Mouse (Mus musculus): ENCODE results near the gene Snrpa.

Snrpa gene

DNA sequence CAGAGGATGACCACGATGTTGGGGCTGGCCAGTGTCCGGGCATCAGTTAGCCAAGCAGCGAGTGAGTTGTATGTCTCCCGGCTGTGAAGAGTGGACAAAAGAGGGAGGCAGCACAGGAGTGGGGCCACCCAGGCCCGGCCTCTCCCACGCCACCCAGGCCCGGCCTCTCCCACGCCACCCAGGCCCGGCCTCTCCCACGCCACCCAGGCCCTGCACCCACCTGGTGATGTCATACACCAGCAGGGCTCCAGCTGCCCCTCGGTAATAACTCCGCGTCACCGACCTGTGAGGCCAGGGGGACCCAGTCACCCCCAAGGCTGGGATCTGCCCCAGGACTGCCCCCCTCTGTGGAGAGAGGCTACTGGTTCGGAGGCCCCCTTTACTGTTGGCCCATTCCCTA is 21.6 kb downstream of the Snrpa start:
- in situ Hi-C loops (cut with MboI; ENCODE audit: low pct_unique_long_range_greater_than_20kb in 1 of 2, low sequenced_read_pairs in 2 of 2, unreplicated experiment in 1 of 2): no loop called here

DNA sequence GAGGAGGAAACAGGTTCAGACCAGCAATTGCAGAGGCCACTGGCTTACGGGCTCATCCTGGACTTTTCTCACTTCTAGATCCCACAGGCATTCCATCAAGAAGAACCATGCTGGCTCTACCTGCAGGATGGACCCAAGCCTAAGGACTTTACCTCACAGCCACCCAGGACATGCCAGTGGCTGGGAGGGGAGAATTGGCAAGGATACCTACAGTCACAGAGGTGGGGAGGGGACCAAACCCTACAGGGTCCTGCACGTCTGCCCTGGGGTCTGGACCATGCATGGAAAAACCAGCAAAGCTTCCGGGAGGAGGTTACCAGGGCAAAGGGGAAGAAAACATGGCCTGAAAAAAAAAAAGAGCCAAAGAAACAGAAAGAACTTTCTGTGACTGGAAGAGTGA is 25.1 kb downstream of the Snrpa start:
- in situ Hi-C loops (cut with MboI; ENCODE audit: low pct_unique_long_range_greater_than_20kb in 1 of 2, low sequenced_read_pairs in 2 of 2, unreplicated experiment in 1 of 2): no loop called here

DNA sequence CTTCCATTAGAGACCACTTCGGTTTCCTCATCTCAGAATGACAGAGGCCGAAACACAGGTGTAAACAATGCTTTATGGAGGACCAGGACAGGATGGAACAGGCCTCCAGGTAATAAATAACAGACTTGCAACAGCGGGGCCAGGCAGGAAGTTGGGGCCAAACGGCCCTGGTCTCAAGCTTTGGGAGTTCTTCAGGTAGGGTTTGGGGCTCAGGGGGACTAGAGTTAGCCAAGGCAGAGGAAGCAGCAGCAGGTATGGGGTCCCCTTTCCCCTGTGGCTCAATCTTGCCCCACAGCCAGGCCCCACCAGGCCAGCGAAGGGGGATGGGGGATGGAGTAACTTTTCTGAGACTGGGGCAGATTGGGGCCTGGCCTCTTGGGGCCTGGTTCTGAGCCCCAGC is 27.7 kb downstream of the Snrpa start:
- in situ Hi-C loops (cut with MboI; ENCODE audit: low pct_unique_long_range_greater_than_20kb in 1 of 2, low sequenced_read_pairs in 2 of 2, unreplicated experiment in 1 of 2): no loop called here

DNA sequence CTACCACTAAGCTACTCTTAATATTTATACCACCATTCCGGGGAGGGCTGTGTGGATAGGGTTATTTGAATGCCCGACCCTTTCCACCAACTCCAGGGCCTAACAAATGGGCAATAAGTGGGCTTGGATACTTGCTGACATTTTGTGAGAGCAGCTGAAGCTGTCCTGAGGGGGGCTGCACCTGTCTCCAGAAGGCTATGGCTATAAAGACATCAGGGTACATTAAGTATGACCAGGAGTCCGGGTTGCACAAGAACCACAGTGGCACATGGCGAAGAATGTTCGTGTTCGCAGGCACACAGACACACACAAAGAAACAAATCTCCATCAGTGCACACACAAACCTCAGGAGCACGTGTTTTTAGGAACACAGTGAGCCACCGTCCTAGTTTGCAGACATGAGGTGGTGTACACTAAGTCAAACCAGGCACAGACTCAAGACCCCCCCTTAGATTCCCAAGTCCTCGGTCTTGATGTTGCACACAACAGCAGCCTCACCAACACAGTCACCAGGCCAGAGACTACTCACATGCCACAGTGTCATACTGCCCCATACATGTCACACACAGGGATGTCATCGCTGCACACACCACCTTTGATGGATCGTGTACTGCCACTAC is 28.5 kb downstream of the Snrpa start:
- in situ Hi-C loops (cut with MboI; ENCODE audit: low pct_unique_long_range_greater_than_20kb in 1 of 2, low sequenced_read_pairs in 2 of 2, unreplicated experiment in 1 of 2): no loop called here

DNA sequence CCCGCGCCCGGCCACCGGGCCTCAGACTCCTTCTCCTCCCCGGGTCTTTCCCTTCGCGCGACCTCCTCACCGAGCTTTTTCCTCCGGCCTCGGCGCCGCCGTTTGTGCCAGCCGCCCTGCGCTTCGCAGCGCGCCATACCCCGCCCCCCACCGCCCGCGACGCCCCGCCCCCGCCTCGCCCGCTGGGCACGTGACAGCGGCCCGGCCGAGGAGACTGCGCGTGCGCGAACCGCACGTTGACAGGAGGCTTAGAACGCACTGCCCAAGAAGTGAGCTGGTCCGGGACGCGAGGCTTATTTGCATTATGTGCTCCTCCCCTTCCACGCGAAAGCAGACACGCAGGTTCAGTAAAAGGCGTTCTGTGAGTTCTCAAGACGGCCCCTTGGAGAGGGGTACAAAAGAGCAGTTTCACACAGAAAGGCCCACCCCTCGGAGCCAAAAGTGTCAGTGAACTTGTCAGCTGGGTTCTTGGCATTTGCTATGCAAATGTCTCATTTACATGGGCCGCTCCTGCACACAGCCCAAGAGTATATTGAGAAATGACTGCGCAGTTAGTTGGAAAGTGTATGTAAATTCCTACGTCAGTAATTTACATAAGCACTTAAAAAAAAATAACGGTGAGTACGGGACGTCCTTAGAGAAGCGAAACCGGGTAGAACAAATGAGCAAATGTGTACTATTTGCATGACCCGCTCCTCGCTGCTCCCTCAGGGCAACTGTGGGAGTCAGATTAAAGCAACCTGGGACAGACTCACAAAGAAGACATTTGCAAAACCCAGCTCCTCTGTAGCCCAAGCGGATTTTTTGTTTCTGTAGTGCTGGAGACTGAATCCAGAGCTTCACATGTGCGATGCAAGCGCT is 29.2 kb downstream of the Snrpa start, which contains the start of gene Egln2:
Gene Egln2, minus strand, starts transcription at position 189 of the 861 bp plus-strand sequence.
- in situ Hi-C loops (cut with MboI; ENCODE audit: low pct_unique_long_range_greater_than_20kb in 1 of 2, low sequenced_read_pairs in 2 of 2, unreplicated experiment in 1 of 2): no loop called here

DNA sequence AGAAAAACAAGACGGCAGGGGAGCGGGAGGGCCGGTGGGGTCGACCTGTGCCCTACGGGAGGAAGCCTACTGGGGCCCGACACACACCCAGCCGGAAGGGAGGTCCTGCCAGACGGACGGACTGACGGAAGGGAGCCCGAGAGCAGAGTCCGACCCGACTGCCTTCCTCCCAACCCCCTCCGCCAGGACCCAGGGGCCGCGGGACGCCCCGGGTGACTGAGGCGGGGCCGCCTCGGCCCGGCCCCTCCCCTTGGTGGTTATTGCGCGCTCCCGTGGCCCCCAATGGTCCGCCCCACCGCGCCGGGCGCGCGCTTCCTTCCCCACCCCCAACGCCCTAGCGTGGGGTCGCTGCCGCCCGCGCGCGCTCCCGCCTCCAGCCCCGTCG is 29.9 kb downstream of the Snrpa start:
- in situ Hi-C loops (cut with MboI; ENCODE audit: low pct_unique_long_range_greater_than_20kb in 1 of 2, low sequenced_read_pairs in 2 of 2, unreplicated experiment in 1 of 2): no loop called here

DNA sequence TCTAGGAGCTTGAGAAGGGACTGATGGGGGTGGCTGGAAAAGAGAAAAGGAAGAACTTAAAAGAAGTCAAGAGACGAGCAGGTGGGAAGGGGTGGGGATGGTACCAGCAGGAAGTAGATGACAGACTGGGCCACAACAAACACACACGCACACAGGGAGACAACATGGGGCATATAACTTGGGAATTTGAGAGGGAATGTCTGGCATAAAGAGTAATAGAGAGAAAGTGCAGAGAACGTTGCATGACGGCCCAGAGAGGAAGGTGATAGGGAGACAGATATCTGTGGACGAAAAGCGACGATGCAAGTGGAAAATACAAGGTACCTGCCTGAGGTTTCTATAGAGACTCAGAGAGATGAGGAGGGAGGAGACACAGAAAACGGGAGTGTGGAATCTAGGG is 30.4 kb downstream of the Snrpa start:
- in situ Hi-C loops (cut with MboI; ENCODE audit: low pct_unique_long_range_greater_than_20kb in 1 of 2, low sequenced_read_pairs in 2 of 2, unreplicated experiment in 1 of 2): no loop called here

DNA sequence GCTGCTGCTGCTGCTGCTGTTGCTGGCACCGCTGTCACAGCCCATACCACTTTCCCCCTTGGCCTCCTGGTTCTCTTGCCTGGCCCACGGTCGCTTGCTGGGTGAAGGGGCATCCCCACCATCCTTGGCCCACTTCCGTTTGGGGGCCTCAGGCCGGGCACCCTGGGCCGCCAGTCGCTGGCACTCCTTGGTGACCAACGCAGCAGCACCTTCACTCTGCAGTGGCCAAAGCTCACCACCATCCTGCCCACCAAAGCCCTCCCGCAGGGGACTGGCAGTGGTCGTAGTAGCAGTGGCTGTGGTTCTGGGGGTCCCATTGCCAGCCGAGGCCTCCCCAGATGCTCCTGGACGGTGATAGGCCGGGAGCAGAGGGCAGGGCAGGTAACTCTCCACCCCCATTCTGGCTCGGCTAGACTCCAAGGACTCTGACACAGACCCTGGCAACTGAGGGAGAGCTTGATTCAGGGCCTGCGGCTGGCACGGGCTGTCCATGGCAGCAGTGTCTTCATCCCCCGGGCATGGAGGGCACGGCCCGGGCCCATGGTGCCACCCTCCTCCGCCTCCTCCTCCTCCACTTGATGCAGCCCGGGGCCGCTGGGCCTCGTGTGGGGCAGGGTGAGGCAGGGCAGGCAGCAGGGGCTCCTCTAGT is 30.9 kb downstream of the Snrpa start:
- in situ Hi-C loops (cut with MboI; ENCODE audit: low pct_unique_long_range_greater_than_20kb in 1 of 2, low sequenced_read_pairs in 2 of 2, unreplicated experiment in 1 of 2): no loop called here

DNA sequence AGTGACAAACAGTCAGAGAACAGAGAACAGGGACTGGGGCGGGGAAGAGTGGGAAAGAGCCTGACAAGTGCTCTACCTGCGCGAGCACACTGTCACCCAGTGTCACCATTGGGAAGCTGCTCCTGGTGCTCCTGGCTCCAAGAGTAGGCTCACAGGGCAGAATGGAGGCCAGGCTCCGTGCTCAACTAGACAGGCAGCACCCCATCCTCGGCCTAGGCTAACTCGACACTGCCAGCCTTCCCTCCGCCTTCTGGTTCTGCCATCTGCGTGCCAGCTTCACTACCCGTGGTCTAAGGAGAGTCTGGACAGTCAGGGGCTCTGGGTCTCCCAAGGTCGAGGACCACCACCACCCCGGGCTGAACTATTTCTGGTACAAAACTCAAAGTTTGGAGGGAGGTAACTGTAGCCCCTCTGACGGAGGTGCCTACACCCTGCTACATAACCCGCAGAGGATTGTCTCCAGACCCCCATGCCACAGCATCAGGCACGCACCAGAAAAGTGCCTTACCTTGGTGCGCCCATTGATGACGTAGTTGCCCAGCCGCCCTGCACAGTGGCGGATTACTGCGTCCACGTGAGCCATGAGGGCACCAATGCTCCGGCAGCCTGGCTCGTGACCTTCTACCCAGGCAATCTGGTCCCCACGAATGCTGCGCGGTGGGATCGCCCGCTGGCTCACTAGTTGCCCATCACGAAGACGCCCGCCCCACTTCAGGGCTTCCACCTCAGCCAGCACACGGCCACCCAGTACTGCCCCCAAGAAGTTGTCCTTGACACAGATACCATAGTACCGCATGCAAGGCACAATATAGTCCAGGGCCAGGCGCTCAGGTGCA is 31.7 kb downstream of the Snrpa start:
- in situ Hi-C loops (cut with MboI; ENCODE audit: low pct_unique_long_range_greater_than_20kb in 1 of 2, low sequenced_read_pairs in 2 of 2, unreplicated experiment in 1 of 2): no loop called here

DNA sequence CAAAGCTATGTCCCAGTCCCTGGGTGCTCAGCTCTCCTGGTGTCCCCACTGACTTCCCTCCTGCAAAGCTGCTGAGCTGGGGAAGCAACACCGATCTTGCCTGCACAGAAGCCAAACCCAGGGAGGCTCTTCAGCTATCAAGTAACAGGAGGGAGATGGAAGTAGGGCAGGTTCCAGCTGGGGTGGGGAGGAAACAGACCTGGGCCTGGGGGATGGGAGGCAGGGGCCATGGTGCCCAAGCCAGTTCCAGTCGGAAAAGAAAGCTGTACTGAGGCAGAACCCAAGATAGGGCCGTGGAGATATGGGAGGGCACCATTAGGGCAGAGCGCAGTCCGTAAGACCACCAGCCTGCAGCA is 32.6 kb downstream of the Snrpa start:
- in situ Hi-C loops (cut with MboI; ENCODE audit: low pct_unique_long_range_greater_than_20kb in 1 of 2, low sequenced_read_pairs in 2 of 2, unreplicated experiment in 1 of 2): no loop called here

DNA sequence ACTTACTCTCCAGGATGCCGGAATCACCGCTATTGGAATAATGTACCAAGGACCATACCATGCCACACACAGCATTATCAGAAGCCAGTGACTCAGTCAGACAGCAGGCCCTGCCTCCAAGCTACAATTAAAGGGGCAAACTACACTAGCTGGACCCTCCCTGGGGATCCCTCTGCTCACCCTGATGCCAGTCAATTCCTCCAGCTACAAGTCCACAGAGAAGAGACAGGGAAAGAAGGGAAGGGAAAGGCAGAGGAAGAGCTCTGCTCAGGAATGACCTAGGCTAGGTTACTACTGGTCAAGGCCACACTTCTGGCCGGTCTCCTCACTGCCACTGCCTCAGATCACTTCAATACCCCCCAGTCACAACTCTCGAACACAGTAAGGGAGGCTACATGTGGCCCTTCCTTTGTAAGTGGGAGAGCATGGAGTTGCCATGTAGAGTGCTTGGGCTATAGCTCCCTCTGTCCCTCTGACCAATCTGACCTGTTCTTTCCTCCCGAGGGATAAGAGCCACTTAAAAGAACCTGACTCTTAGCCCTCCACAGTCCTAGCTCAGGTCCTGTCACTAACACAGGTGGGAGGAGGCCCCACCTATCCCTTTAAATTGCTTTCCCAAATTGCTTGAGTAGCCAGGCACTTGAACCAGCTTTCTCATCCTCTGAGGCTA is 33.2 kb downstream of the Snrpa start:
- in situ Hi-C loops (cut with MboI; ENCODE audit: low pct_unique_long_range_greater_than_20kb in 1 of 2, low sequenced_read_pairs in 2 of 2, unreplicated experiment in 1 of 2): no loop called here

DNA sequence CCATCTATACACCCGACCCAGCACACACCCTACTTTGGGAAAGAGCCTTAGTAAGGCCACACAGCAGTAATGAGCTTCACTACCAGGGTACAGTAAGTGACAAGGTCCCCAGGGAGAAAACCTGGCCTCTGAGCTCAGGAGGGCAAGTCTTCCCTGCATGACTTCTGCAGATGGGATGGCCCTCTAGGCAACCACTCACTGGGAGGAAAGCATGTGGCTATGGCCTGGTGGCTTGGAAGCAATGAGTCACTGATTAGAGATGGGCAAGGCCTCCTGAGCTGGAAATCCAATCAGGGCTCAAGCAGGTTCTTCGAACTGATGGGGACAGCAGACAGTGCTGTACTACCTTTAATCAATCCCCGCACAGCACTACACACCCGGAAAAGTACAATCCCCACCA is 34.3 kb downstream of the Snrpa start:
- in situ Hi-C loops (cut with MboI; ENCODE audit: low pct_unique_long_range_greater_than_20kb in 1 of 2, low sequenced_read_pairs in 2 of 2, unreplicated experiment in 1 of 2): no loop called here

DNA sequence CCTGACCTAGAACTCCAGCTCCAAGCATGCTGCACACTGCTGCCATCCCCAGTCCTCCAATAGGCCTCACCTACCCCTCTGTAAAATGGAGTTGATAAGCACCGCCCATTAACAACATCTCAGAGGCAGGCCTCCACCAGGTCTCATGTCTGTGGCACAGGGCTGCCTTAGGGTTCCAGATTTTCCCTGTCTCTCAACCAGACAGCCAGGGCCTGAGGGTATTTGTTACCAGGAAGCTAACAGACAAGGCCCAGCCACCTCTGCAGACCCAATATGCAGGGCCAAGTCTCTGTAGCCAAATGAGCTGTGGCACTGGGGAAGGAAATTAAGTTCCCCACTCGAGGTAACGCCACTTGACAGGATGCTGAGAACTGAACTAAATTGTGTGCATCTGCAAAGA is 35.1 kb downstream of the Snrpa start:
- in situ Hi-C loops (cut with MboI; ENCODE audit: low pct_unique_long_range_greater_than_20kb in 1 of 2, low sequenced_read_pairs in 2 of 2, unreplicated experiment in 1 of 2): no loop called here

DNA sequence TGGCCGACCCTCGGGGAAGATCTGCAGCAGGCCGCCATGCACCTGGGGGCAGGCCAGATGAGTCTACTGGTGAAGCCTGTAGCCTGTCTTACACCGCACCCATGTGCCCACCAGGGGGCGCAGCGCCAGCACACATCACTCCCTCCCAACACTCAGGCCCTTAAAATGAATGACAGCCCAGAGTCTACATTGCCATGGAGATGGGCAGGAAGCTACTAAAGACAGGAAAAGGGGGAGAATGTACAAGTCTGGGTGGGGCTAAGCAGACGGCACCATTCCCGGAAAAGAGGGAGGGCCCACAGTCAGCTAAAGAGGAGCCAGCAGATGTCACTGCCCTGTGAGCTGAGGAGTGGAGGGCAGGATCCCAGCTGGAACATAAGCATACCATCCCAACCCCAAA is 36.2 kb downstream of the Snrpa start:
- in situ Hi-C loops (cut with MboI; ENCODE audit: low pct_unique_long_range_greater_than_20kb in 1 of 2, low sequenced_read_pairs in 2 of 2, unreplicated experiment in 1 of 2): no loop called here

DNA sequence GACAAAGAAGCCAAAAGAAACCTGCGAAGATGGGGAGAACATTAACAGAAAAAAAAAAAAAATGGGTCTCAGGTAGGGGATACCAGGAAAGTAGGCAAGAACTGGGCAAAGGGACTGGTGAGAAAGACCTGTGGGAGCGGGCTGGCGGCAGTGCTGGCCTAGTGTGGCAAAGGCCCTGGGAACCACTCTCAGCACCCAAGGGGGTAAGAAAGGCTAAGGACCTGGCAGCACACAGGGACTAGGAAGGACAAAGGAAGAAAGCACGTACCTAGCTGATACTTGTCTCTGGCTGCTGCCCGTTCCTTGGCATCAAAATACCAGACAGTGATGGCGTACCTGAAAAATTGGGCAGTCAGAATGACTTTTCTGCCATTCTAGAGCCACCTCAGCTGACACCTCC is 36.8 kb downstream of the Snrpa start:
- in situ Hi-C loops (cut with MboI; ENCODE audit: low pct_unique_long_range_greater_than_20kb in 1 of 2, low sequenced_read_pairs in 2 of 2, unreplicated experiment in 1 of 2): no loop called here

DNA sequence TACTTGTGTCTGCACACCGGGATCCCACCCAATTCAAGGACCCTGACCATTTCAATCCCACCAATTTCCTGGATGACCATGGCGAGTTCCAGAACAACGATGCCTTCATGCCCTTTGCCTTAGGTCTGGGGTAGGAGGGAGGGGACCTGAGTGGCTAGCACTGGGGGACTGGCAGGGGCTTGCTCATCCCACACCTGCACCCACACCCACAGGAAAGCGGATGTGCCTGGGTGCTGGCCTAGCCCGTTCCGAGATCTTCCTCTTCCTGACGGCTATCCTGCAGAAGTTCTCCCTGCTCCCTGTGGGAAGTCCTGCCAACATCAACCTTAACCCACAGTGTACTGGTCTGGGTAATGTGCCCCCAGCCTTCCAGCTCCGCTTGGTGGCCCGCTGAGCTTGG is 37.9 kb downstream of the Snrpa start:
- in situ Hi-C loops (cut with MboI; ENCODE audit: low pct_unique_long_range_greater_than_20kb in 1 of 2, low sequenced_read_pairs in 2 of 2, unreplicated experiment in 1 of 2): no loop called here

DNA sequence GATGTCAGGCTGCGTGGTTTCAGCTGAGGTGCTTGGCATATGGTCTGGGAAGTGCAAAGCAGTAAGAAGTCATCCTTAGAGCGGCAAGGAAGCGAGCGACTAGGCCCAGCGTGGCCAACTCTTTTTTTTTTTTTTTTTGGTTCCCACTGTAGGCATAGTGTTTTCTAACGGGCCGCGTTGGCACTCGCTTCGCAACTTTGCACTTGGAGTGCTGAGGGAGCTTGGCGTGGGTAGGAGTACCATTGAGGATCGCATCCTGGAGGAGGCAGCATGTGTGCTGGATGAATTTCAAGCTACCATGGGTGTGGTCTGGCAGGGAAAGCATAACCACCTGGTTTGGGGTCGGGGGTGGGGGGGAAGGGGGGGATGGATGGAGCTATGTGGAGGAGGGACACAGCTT is 40.1 kb downstream of the Snrpa start:
- in situ Hi-C loops (cut with MboI; ENCODE audit: low pct_unique_long_range_greater_than_20kb in 1 of 2, low sequenced_read_pairs in 2 of 2, unreplicated experiment in 1 of 2): no loop called here

DNA sequence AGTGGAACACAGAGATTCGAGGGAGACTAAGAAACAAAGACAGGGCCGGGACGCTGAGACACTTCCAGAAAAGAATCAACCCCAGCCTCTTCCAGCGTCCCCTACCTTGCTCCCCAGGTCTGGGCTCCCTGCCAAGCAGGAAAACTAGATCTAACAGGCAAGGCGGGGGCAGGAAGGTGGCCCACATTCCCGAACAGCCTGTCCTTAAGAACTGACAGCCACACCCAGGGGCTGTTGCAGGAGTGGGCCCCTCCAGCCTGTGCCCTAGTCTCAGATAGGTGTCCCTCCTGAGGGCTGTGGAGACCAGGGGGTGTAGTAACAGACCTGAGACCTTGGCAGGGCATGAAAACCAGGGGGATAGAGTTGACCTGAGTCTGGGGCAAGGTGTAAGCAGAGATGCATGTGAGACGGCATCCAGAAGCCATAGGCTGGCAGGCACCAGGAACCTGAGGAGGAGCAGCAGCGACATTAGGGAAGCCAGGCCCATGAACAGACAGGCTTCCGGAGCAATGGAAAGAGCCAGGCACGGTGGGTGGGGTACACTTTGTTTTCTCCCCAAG is 42.8 kb downstream of the Snrpa start, which contains the start of gene Cyp2t4:
Gene Cyp2t4, plus strand, starts transcription at position 510 of the 560 bp plus-strand sequence.
- in situ Hi-C loops (cut with MboI; ENCODE audit: low pct_unique_long_range_greater_than_20kb in 1 of 2, low sequenced_read_pairs in 2 of 2, unreplicated experiment in 1 of 2): no loop called here

All from mouse embryonic stem cell (cell line).